Mouse (Mus musculus) C2C12 (cell line): Measurements from ENCODE around the gene Sppl3. TPM values are rescaled to one million over a fixed set of nuclear protein-coding genes. Genes with fewer than 3 reads are reported as not detected.

Experiments used
- H3K27me3 ChIP-seq: one replicate; pipeline ENCODE4 v1.6.1; 2011; ENCODE audit not compliant: control insufficient read depth, insufficient read depth, insufficient read length
- H3K36me3 ChIP-seq: one replicate; pipeline ENCODE4 v1.6.1; 2011; ENCODE audit not compliant: control insufficient read depth, insufficient read depth
- H3K4me3 ChIP-seq: one replicate; pipeline ENCODE4 v1.5.1; 2011; ENCODE audit warnings: mild to moderate bottlenecking, control low read depth; ENCODE audit not compliant: poor library complexity, insufficient read depth, severe bottlenecking
- H3K79me2 ChIP-seq: one replicate; pipeline ENCODE4 v1.6.1; 2011; ENCODE audit not compliant: control insufficient read depth, insufficient read depth
- H3K79me3 ChIP-seq: one replicate; pipeline ENCODE4 v1.6.1; 2011; ENCODE audit warnings: low read depth, control low read depth
- H3ac ChIP-seq: one replicate; pipeline ENCODE3; 2011; ENCODE audit warnings: low read depth; ENCODE audit not compliant: control insufficient read depth, insufficient read length
- CEBPB ChIP-seq: IDR thresholded peaks from one replicate; pipeline ENCODE4 v1.6.1; 2011; ENCODE audit warnings: low read depth, mild to moderate bottlenecking, control low read depth, moderate library complexity
- CTCF ChIP-seq: IDR thresholded peaks from one replicate; pipeline ENCODE4 v1.5.1; 2011; ENCODE audit not compliant: control insufficient read depth, insufficient read depth, insufficient read length
- FOSL1 ChIP-seq: IDR thresholded peaks from one replicate; pipeline ENCODE4 v1.8.0; 2011; ENCODE audit warnings: mild to moderate bottlenecking, low read length; ENCODE audit not compliant: poor library complexity, insufficient read depth, severe bottlenecking
- MAX ChIP-seq: IDR thresholded peaks from one replicate; pipeline ENCODE4 v1.6.1; 2011; ENCODE audit warnings: mild to moderate bottlenecking, control low read depth
- MYOD1 ChIP-seq: IDR thresholded peaks from one replicate; pipeline ENCODE4 v1.6.1; 2011; ENCODE audit warnings: low read depth; ENCODE audit not compliant: control insufficient read depth, insufficient read length
- MYOG ChIP-seq: IDR thresholded peaks from one replicate; pipeline ENCODE4 v1.6.1; 2011; ENCODE audit not compliant: control insufficient read depth, insufficient read length; ENCODE audit errors: extremely low read depth
- USF1 ChIP-seq: IDR thresholded peaks from one replicate; pipeline ENCODE4 v1.6.1; 2011; ENCODE audit warnings: low read depth, mild to moderate bottlenecking, control low read depth, moderate library complexity
- polyA plus RNA-seq: library from polyadenylated mRNA; unstranded; fragments of >200 nt; fragmentation: generic; extraction: Trizol; gene quantifications from one replicate; pipeline ENCODE4 v1.2.1, GENCODE M21; 2012; ENCODE audit warnings: missing spikeins

Sppl3 gene
- polyA plus RNA-seq, 1 experiment = 24.5 TPM

DNA sequence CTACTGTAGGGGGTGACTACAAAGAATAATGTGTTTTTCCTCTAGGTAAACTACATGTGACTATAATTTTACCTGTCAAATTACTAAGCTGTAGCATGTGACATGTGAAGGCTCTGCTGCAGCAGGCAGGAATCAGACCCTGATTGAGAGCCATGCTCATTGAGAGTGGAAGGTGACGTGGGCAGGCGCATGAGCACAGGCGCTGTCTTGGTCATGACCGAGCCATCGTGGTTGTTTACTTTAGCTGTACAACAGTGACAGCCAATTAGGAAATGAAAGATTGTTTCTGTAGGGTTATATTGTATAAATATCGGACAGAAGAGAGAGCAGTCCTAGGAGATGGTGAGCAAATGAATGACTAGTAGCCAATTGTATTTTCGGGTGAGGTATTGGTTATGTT lies 11.1 kb downstream of the Sppl3 start:
- no peaks in the 10 kb centered on the region for H3K27me3 ChIP-seq
- no peaks in the 10 kb centered on the region for H3K36me3 ChIP-seq
- H3K79me2 ChIP-seq = peaks cover 100% of the 10 kb centered on the region
- peaks cover 95% of the 10 kb centered on the region for H3K79me3 ChIP-seq
- TF ChIP-seq USF1 (no peak), CEBPB (no peak), MAX (no peak), CTCF (no peak), MYOD1 (no peak), MYOG (no peak), FOSL1 (no peak)
- H3ac ChIP-seq = no peak overlapping the region
- no peak overlapping the region for H3K4me3 ChIP-seq

DNA sequence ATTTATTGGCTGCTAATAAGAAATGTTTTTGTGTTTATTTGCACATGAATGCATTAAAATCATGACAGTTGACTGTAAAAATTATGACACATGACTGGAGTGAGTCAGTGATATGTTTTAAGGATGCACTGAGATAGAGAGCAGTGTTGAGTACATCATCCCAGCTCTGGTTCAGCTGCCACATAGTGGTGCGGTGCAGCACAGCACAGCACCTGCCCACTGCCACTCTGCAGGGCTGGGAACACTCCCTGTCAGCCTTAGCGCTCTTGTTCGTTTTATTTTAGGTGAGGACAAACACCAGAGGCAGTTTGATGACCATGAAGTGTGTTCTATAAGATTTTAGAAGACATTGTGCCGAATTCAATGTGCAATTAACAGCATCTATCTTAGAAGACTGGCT lies 15.2 kb downstream of the Sppl3 start:
- Histone ChIP-seq H3K27me3 (no peaks in the 10 kb centered on the region), H3K79me2 (peaks cover 100% of the 10 kb centered on the region), H3K79me3 (peaks cover 96% of the 10 kb centered on the region), H3K4me3 (no peak overlapping the region), H3ac (no peak overlapping the region), H3K36me3 (no peaks in the 10 kb centered on the region)
- no peak for TF ChIP-seq CEBPB
- TF ChIP-seq MAX = no peak
- no peak for TF ChIP-seq MYOG
- no peak for TF ChIP-seq MYOD1

GRCm38 (mm10) chr5:115027109-115027508 lies 16.2 kb downstream of the Sppl3 start:
- Histone ChIP-seq H3K79me3 (peaks cover 96% of the 10 kb centered on the region), H3K79me2 (peaks cover 100% of the 10 kb centered on the region), H3K4me3 (no peak overlapping the region), H3ac (no peak overlapping the region), H3K27me3 (no peaks in the 10 kb centered on the region), H3K36me3 (no peaks in the 10 kb centered on the region)
- no peak for TF ChIP-seq CEBPB
- no peak for TF ChIP-seq MYOG
- no peak for TF ChIP-seq MAX
- TF ChIP-seq CTCF = no peak
- no peak for TF ChIP-seq FOSL1
- no peak for TF ChIP-seq MYOD1

GRCm38 (mm10) chr5:115028920-115029319 lies 18.0 kb downstream of the Sppl3 start:
- Histone ChIP-seq H3ac (no peak overlapping the region), H3K36me3 (no peaks in the 10 kb centered on the region), H3K4me3 (no peak overlapping the region), H3K79me2 (peaks cover 100% of the 10 kb centered on the region), H3K79me3 (peaks cover 98% of the 10 kb centered on the region), H3K27me3 (no peaks in the 10 kb centered on the region)
- no peak for TF ChIP-seq CTCF
- no peak for TF ChIP-seq MYOG
- TF ChIP-seq FOSL1 = no peak
- no peak for TF ChIP-seq USF1
- TF ChIP-seq MYOD1 = no peak
- no peak for TF ChIP-seq MAX
- TF ChIP-seq CEBPB = no peak

GRCm38 (mm10) chr5:115029509-115029908 lies 18.6 kb downstream of the Sppl3 start:
- Histone ChIP-seq H3K27me3 (no peaks in the 10 kb centered on the region), H3K79me3 (peaks cover 97% of the 10 kb centered on the region), H3ac (no peak overlapping the region), H3K36me3 (no peaks in the 10 kb centered on the region), H3K79me2 (peaks cover 100% of the 10 kb centered on the region), H3K4me3 (no peak overlapping the region)
- TF ChIP-seq CTCF = no peak
- no peak for TF ChIP-seq FOSL1
- TF ChIP-seq MYOG = no peak
- no peak for TF ChIP-seq CEBPB
- no peak for TF ChIP-seq MYOD1
- TF ChIP-seq MAX = no peak
- no peak for TF ChIP-seq USF1

GRCm38 (mm10) chr5:115031576-115031975 lies 20.6 kb downstream of the Sppl3 start:
- no peak for TF ChIP-seq FOSL1
- no peak for TF ChIP-seq CTCF
- TF ChIP-seq MYOD1 = no peak
- no peak for TF ChIP-seq MYOG
- TF ChIP-seq CEBPB = no peak
- TF ChIP-seq MAX = no peak
- TF ChIP-seq USF1 = no peak

More at GRCm38 (mm10) chr5:115031576-115031975, 20.6 kb downstream of the Sppl3 start:
- no peak overlapping the region for H3K4me3 ChIP-seq
- H3K79me3 ChIP-seq = peaks cover 98% of the 10 kb centered on the region
- peaks cover 100% of the 10 kb centered on the region for H3K79me2 ChIP-seq
- H3ac ChIP-seq = no peak overlapping the region
- H3K27me3 ChIP-seq = no peaks in the 10 kb centered on the region
- H3K36me3 ChIP-seq = no peaks in the 10 kb centered on the region
